Mouse (Mus musculus): ENCODE results near the gene Tmod3.

DNA sequence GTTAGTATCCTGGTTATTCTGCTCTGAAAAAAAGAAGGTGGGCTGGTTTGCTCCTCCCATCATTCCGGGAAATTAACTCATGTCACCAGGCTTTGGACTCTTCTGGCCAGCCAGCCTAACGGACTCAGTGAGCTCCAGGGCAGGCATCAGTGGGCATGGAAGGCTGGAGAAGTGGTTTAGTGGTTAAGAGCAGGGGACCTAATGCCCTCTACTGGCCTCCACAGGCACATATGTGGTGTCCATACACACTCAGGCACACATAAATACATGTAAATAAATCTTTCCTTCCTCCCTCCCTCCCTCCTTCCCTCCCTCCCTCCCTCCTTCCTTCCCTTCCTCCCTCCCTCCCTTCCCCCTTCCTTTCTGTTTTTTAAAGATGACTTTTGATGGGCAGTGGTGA is 3.7 kb upstream of the Tmod3 start:
- TF ChIP-seq CTCF (conservative IDR thresholded peaks at IDR 0.05; ENCODE audit: insufficient read depth, insufficient read length, low read depth, low read length) (no peak), POLR2A (IDR thresholded peaks at IDR 0.05; ENCODE audit: low read depth, low read length) (no peak)
